Mouse (Mus musculus): ENCODE data around the gene 4921507P07Rik.
"Not testable (repeated sequence)": the region's sequence is repeated elsewhere in the genome, so short reads cannot be mapped to it uniquely, and the experiment has no call there.

Gene 4921507P07Rik

GRCm38 (mm10) chr6:50557566-50557965 lies 38.9 kb downstream of the 4921507P07Rik start:
- DNase-seq (ENCODE audit: low spot score in 2 of 2) = no peak

- DNase-seq (ENCODE audit: low spot score in 2 of 2) = not testable (repeated sequence)
Observed at GRCm38 (mm10) chr6:50554223-50554622, 42.2 kb downstream of the 4921507P07Rik start.

GRCm38 (mm10) chr6:50552881-50553518 lies 43.4 kb downstream of the 4921507P07Rik start:
- DNase-seq (ENCODE audit: low spot score in 2 of 2) = no peak

- DNase-seq (ENCODE audit: low spot score in 2 of 2) = no peak
Observed at GRCm38 (mm10) chr6:50549791-50550190, 46.6 kb downstream of the 4921507P07Rik start.

GRCm38 (mm10) chr6:50549051-50549450 lies 47.4 kb downstream of the 4921507P07Rik start:
- no peak for DNase-seq (ENCODE audit: low spot score in 2 of 2)

- no peak for DNase-seq (ENCODE audit: low spot score in 2 of 2)
Observed at GRCm38 (mm10) chr6:50545412-50546043, 50.9 kb downstream of the 4921507P07Rik start.

GRCm38 (mm10) chr6:50542535-50542934 lies 53.9 kb downstream of the 4921507P07Rik start:
- no peak for DNase-seq (ENCODE audit: low spot score in 2 of 2)

- DNase-seq (ENCODE audit: low spot score in 2 of 2) = no peak
Observed at GRCm38 (mm10) chr6:50539641-50540040, 56.8 kb downstream of the 4921507P07Rik start.

GRCm38 (mm10) chr6:50536461-50536892 lies 60.0 kb downstream of the 4921507P07Rik start:
- peak; percentile 64 to 87 for DNase-seq (ENCODE audit: low spot score in 2 of 2)

- DNase-seq (ENCODE audit: low spot score in 2 of 2) = no peak
Observed at GRCm38 (mm10) chr6:50535346-50535745, 61.1 kb downstream of the 4921507P07Rik start.

- no peak for DNase-seq (ENCODE audit: low spot score in 2 of 2)
Observed at GRCm38 (mm10) chr6:50531920-50532319, 64.5 kb downstream of the 4921507P07Rik start.

GRCm38 (mm10) chr6:50531003-50531402 lies 65.4 kb downstream of the 4921507P07Rik start:
- DNase-seq (ENCODE audit: low spot score in 2 of 2) = no peak

GRCm38 (mm10) chr6:50529194-50529593 lies 67.2 kb downstream of the 4921507P07Rik start:
- no peak for DNase-seq (ENCODE audit: low spot score in 2 of 2)

GRCm38 (mm10) chr6:50527416-50527815 lies 69.0 kb downstream of the 4921507P07Rik start:
- DNase-seq (ENCODE audit: low spot score in 2 of 2) = no peak

- DNase-seq (ENCODE audit: low spot score in 2 of 2) = peak; percentile 42 to 81
Observed at GRCm38 (mm10) chr6:50526597-50527024, 69.8 kb downstream of the 4921507P07Rik start.

- no peak for DNase-seq (ENCODE audit: low spot score in 2 of 2)
Observed at GRCm38 (mm10) chr6:50525846-50526245, 70.6 kb downstream of the 4921507P07Rik start.

- no peak for DNase-seq (ENCODE audit: low spot score in 2 of 2)
Observed at GRCm38 (mm10) chr6:50524261-50524896, 72.1 kb downstream of the 4921507P07Rik start.
